Mouse (Mus musculus) small intestine, adult 2 months (tissue): ENCODE measurements around the gene Pla2g16. TPM values are rescaled to one million over a fixed set of nuclear protein-coding genes. Genes with fewer than 3 reads are reported as not detected.

Experiments
- H3K27ac ChIP-seq: fragments of 200-500 bp; 2 replicates; pipeline ENCODE4 v1.5.1; 2012; ENCODE audit warnings: low read depth, low read length, control low read depth, inconsistent platforms; ENCODE audit not compliant: insufficient read depth
- H3K27me3 ChIP-seq: fragments of 200-500 bp; 2 replicates; pipeline ENCODE4 v1.6.1; 2012; ENCODE audit warnings: mild to moderate bottlenecking, moderate library complexity, low read length, inconsistent platforms; ENCODE audit not compliant: control insufficient read depth, insufficient read depth
- H3K36me3 ChIP-seq: fragments of 200-500 bp; 2 replicates; pipeline ENCODE4 v1.6.1; 2012; ENCODE audit warnings: mild to moderate bottlenecking, low read length, control low read depth, inconsistent platforms; ENCODE audit not compliant: control insufficient read depth, insufficient read depth
- H3K4me1 ChIP-seq: fragments of 200-500 bp; 2 replicates; pipeline ENCODE4 v1.6.1; 2012; ENCODE audit warnings: low read length, inconsistent platforms, mixed read lengths; ENCODE audit not compliant: control insufficient read depth, insufficient read depth, insufficient read length
- H3K4me3 ChIP-seq: fragments of 200-500 bp; 2 replicates; pipeline ENCODE4 v1.5.1; 2012; ENCODE audit warnings: low read depth, mild to moderate bottlenecking, control low read depth, inconsistent platforms, low read length, moderate library complexity
- CTCF ChIP-seq: fragments of 200-500 bp; IDR thresholded peaks from 2 replicates; pipeline ENCODE4 v1.5.1; 2012; ENCODE audit warnings: low read depth, mild to moderate bottlenecking, control low read depth, inconsistent platforms, low read length, moderate library complexity, mixed read lengths; ENCODE audit not compliant: insufficient replicate concordance, insufficient read length; ENCODE audit errors: extremely low read depth
- POLR2A ChIP-seq: fragments of 200-500 bp; IDR thresholded peaks from 2 replicates; pipeline ENCODE4 v1.6.1; 2012; ENCODE audit warnings: low read depth, mild to moderate bottlenecking, control low read depth, inconsistent platforms, low read length, moderate library complexity
- WGBS: fragments of 180-500 bp; shearing (Covaris S2); methylation state at CpG from one replicate; pipeline ENCODE4 v1.1.7; 2018; 5-methylcytosine and 5-hydroxymethylcytosine counted together
- polyA plus RNA-seq: library from polyadenylated mRNA; depleted of rRNA; stranded (reverse); fragments of >200 nt; gene quantifications from 2 replicates; pipeline ENCODE4 v1.2.3, GENCODE M21; 2012

The Pla2g16 gene
- polyA plus RNA-seq, 1 experiment: 23.1 TPM

DNA sequence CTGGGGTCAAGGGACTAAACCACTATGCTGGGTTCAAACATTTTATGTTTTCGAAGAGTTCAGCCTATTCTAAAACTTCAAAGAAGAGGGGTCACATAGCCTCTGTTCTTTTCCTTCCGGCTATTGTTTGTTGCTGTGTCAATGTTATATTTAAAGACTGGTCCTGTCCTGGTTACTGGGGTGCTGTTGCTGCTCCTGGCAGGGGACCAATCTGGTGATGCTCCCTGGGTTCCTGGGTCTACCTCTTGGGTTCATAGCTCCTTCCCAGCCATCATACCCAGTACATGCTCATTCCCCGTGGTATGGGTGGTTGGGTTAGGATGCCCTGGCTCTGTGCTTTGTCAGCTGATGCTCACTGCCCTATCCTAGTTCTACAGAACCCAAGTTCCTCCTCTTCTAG lies 20.5 kb downstream of the Pla2g16 start:
- H3K4me3 ChIP-seq: no peak overlapping the region
- peaks cover 46% of the 10 kb centered on the region for H3K36me3 ChIP-seq
- no peaks in the 10 kb centered on the region for H3K27me3 ChIP-seq
- no peak for TF ChIP-seq POLR2A
- no peak for TF ChIP-seq CTCF
- H3K4me1 ChIP-seq: no peaks in the 10 kb centered on the region
- no peak overlapping the region for H3K27ac ChIP-seq
- whole genome bisulfite sequencing: 91% methylated on average over 3 of the region's 3 CpGs

DNA sequence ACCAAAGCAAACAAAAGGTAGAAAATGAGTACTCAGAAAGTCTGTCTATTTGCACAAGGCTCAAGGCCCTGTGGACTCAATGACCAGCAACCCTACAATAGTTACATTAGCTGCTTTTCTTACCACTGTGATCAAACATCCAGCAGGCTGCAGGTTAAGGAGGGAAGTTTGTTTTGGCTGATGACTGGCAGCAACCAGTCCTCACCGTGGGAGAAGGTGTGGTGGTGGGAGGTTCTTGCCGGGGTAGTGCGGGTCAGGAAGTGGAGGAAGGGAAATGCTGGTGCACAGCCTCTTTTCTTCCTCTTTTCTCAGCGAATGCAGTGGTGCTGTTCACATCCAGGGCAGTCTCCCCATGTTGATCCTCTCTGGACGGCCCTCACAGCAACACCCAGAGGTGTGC lies 23.8 kb downstream of the Pla2g16 start:
- WGBS: 36% methylated on average over 5 of the region's 5 CpGs
- TF ChIP-seq CTCF (no peak), POLR2A (no peak)
- H3K27ac ChIP-seq: 0 out of 2 replicates have a peak overlapping the region, but pooled peaks have one; percentile 14

GRCm38 (mm10) chr19:7583101-7583500 lies 25.8 kb downstream of the Pla2g16 start:
- Histone ChIP-seq H3K4me1 (no peaks in the 10 kb centered on the region), H3K27me3 (no peaks in the 10 kb centered on the region), H3K36me3 (peaks cover 53% of the 10 kb centered on the region), H3K4me3 (no peak overlapping the region), H3K27ac (no peak overlapping the region)
- TF ChIP-seq POLR2A: no peak
- 77% methylated on average over 7 of the region's 7 CpGs for WGBS

More for the DNA sequence above, 23.8 kb downstream of the Pla2g16 start:
- H3K27me3 ChIP-seq: no peaks in the 10 kb centered on the region
- H3K4me1 ChIP-seq: no peaks in the 10 kb centered on the region
- H3K36me3 ChIP-seq: peaks cover 51% of the 10 kb centered on the region
- H3K4me3 ChIP-seq: no peak overlapping the region

GRCm38 (mm10) chr19:7583599-7583998 lies 26.3 kb downstream of the Pla2g16 start:
- Histone ChIP-seq H3K4me3 (no peak overlapping the region), H3K4me1 (no peaks in the 10 kb centered on the region), H3K36me3 (peaks cover 50% of the 10 kb centered on the region), H3K27ac (no peak overlapping the region), H3K27me3 (no peaks in the 10 kb centered on the region)
- TF ChIP-seq POLR2A: no peak
- no peak for TF ChIP-seq CTCF
- WGBS: 86% methylated on average over 3 of the region's 3 CpGs

GRCm38 (mm10) chr19:7585279-7585678 lies 28.0 kb downstream of the Pla2g16 start:
- Histone ChIP-seq H3K27ac (no peak overlapping the region), H3K27me3 (no peaks in the 10 kb centered on the region), H3K36me3 (peaks cover 42% of the 10 kb centered on the region), H3K4me1 (no peaks in the 10 kb centered on the region), H3K4me3 (no peak overlapping the region)
- TF ChIP-seq POLR2A (no peak), CTCF (no peak)
- 95% methylated on average over 8 of the region's 8 CpGs for WGBS

DNA sequence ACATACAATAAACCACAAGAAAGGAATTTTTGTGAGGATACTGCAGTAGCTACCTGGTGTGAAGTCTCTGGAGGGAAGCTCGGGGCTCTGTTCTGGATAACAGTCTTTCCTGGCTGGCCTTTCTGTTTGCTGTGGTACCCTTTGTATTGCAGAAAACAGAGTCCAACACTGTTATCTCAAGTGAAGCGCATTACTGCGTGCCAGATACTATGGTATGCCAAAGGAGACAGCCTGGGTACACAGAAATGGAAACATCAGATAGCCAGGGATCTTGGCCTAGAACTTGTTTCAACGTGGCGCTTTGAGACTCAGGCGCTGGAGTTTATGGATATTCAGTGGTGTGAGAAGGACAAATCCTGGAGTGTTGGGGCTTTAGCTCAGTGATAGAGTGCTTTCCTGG lies 28.5 kb downstream of the Pla2g16 start:
- 85% methylated on average over 6 of the region's 6 CpGs for WGBS
- TF ChIP-seq POLR2A (no peak), CTCF (no peak)

GRCm38 (mm10) chr19:7590795-7591194 lies 33.5 kb downstream of the Pla2g16 start:
- no peak overlapping the region for H3K4me3 ChIP-seq
- H3K27ac ChIP-seq: no peak overlapping the region
- no peaks in the 10 kb centered on the region for H3K4me1 ChIP-seq
- TF ChIP-seq CTCF (no peak), POLR2A (no peak)
- peaks cover 14% of the 10 kb centered on the region for H3K36me3 ChIP-seq
- H3K27me3 ChIP-seq: no peaks in the 10 kb centered on the region

More for the DNA sequence above, 28.5 kb downstream of the Pla2g16 start:
- H3K4me1 ChIP-seq: no peaks in the 10 kb centered on the region
- peaks cover 37% of the 10 kb centered on the region for H3K36me3 ChIP-seq
- no peak overlapping the region for H3K4me3 ChIP-seq
- no peak overlapping the region for H3K27ac ChIP-seq
- no peaks in the 10 kb centered on the region for H3K27me3 ChIP-seq

GRCm38 (mm10) chr19:7592018-7592417 lies 34.8 kb downstream of the Pla2g16 start:
- Histone ChIP-seq H3K27ac (no peak overlapping the region), H3K4me1 (no peaks in the 10 kb centered on the region), H3K27me3 (no peaks in the 10 kb centered on the region), H3K4me3 (no peak overlapping the region), H3K36me3 (peaks cover 7% of the 10 kb centered on the region; the same call in 1 of the 2 replicates)
- TF ChIP-seq CTCF (no peak), POLR2A (no peak)
- WGBS: 62% methylated on average over 3 of the region's 3 CpGs
